Mouse (Mus musculus) kidney, postnatal 4 days (tissue): ENCODE data around the gene Atp4b.
A peak's percentile ranks its signal among the peaks of the same experiment; 100 is the strongest.
"Not testable (repeated sequence)": the region's sequence is repeated elsewhere in the genome, so short reads cannot be mapped to it uniquely, and the experiment has no call there.

Experiments used
- DNase-seq, 2 experiments: peaks; one replicate each; pipeline ENCODE4 v3.0.0; 2021; ENCODE audit warnings: mixed read lengths in 2 of 2

Atp4b gene

GRCm38 (mm10) chr8:13382536-13382935, 14.1 kb downstream of the Atp4b start:
- DNase-seq: no peak

DNA sequence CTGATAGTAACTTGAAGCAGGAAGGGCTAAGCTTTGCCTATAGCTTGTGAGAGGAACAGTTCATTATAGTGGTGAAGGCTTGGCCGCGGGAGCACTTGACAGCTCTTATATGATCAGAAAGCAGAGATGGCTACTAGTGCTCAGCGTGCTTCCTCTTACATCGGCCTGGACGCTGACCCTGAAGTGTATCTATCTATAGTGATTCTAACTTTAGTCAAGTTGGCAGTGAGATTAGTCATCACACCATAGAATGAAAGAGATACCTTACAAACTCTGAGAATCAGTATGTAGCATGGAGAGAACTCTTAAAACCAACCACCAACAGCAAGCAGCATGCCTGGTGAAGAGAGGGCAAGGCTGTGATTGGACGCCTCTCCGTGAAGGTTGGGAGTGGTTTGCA, 15.0 kb downstream of the Atp4b start:
- no peak for DNase-seq

DNA sequence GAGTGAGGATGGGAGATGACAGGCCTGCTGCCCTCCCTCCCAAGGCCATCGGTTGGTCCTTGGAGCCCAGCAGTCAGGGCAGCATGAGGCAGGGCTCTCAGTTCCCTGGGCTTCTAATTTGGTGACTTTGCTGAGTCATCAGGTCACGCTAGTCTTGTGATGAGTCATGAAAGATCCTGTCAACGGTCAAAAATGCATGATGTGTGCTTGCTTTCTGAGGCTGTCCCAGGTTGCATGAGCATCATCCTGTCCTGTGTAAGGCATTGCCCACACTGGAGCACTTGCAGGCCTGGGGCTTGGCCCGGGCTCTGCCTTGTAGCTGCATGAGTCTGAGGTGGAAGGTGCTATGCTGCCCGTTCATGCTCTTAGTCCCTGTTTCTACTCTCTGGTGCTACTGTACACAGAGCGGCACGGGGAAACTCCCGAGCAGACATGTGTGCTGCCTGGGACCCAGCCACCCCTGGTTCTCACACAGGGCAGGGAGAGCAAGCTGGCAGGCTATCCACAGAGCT, 23.4 kb downstream of the Atp4b start:
- DNase-seq: no peak

GRCm38 (mm10) chr8:13361865-13362264, 34.8 kb downstream of the Atp4b start:
- DNase-seq: no peak

- no peak for DNase-seq
Observed at GRCm38 (mm10) chr8:13360213-13360612, 36.4 kb downstream of the Atp4b start.

DNA sequence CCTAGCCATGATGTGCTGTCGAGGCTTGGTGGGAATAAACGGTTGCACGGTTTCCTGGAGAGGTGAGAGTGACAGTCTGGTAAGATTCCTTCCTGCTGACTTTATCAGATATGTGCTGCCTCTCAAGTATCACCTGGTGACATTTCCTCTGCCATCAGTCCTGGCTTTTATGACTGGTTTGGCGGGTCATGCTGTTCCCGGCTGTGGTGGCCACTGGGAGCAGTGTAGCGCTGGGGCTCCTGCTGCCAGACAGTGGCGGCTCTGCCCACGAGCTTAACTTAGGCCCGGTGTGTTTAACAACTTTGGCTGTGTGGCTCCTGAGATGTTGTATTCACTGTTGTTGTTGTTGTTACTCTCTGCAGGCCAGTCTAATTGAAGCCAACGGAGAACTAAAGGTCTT, 39.9 kb downstream of the Atp4b start:
- DNase-seq: peak in 1 of 2 experiments; percentile 15

- DNase-seq: no peak
Observed at GRCm38 (mm10) chr8:13356221-13356620, 40.4 kb downstream of the Atp4b start.

- DNase-seq: no peak
Observed at GRCm38 (mm10) chr8:13353883-13354282, 42.7 kb downstream of the Atp4b start.

GRCm38 (mm10) chr8:13353155-13353833, 43.3 kb downstream of the Atp4b start:
- DNase-seq: no peak

DNA sequence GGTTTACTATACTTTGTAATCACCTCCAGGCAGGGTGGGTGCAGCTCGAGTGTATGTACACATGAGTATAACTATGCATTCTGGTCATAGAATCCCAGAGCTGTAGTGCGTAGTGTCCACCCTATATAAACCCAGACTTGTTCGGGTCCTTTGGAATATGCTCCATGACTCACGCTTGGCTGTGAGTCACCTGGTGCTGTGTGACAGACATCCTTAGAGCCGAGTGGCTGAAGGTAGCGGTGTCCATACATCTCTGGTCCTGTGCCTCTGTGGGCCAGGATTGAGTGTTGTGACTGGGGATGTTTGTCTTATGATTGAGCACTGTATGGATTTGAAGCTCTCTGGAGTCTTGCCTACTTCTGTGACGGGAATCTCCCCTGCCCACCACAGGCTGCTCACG, 44.0 kb downstream of the Atp4b start:
- no peak for DNase-seq

- no peak for DNase-seq
Observed at GRCm38 (mm10) chr8:13351593-13351992, 45.0 kb downstream of the Atp4b start.

- no peak for DNase-seq
Observed at GRCm38 (mm10) chr8:13350052-13350451, 46.6 kb downstream of the Atp4b start.

DNA sequence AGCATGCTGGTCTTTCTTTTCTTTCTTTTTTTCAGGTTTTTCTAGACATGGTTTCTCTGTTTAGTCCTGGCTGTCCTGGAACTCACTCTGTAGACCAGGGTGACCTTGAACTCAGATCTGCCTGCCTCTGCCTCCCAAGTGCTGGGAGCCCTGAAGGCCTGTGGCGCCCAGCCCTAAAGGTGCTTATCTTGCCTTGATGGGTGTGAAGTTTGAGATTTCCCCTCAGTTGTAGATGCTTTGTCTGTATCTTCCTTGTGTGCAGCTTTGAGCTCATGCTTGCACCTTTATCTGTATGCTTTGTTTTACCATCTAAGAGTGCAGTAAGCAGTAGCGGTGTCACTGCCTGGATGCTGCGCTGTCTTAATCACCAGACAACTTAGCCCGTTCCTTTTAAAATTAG, 53.5 kb downstream of the Atp4b start:
- no peak for DNase-seq

- no peak for DNase-seq
Observed at GRCm38 (mm10) chr8:13342340-13342739, 54.3 kb downstream of the Atp4b start.

DNA sequence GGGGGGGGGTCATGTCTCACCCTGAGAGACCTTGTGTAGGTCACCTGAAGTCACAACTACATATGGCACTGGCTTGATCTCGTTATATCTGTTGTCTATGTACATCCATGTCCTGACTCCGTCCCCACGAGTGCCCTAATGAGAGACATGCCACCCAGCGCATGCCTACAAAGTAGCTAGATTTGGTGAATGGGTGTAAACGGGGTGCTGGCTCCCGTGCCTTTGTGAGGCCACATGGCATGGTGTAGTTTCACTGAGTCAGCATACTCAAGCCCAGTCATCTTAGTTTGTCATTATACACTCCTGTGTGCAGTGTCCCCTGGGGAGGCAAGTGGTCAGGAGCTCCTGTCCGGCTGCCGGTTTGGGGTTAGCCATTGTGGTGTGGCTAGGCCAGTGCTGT, 56.0 kb downstream of the Atp4b start:
- no peak for DNase-seq

DNA sequence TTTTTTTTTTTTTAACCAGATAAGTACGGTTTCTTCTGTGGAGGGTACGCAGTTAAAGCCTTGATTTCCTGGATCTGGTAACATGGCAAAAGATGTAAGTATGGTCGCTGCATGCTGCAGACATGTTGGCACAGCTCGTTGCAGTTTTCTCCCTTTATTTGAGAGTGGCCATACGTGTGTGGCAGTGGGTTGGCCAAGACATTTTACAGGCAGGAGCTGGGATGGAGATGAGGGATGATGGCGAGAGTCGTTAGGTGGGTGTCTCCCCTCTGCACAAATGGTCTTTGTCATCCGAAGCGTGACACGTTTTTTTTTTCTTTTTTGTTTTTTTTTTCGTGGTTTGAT, 57.0 kb downstream of the Atp4b start:
- DNase-seq: peak in 1 of 2 experiments; percentile 18

DNA sequence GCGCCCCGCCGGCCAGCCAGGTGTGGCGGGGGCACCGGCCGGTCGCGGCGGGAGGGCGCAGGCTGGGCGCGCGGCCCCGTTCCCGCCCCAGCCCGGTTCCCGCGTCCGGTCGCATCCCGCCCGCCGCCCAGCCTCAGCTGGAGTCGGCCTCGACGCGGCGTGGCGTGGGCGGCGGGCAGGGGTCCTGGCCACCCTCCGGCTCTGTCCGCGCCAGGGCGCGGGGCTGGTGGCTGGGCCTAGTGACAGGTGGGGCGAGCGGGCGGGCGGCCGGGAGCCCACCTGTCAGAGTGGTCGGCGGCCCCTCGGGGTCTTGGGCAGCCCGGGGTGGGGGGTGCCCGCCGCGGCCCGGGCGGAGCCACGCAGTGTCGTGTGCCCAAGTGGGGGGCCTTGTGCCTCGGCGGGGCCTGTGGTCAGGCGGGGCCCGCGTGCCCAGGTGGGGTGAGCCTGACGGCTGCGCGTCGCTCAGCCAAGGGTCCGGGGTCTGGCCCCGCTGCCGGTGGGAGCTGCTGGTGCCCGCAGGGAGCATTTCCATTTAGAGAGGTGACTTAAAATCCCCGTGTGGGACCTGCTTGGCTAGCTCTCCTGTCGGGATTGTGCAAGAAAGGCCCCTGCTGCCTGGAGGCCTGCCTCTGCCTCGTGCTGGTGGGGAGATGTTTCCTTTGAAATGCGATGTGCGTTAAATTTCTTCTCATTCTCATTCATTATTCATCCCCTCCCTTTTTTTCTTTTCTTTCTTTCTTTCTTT, 57.6 kb downstream of the Atp4b start:
- peak; percentile 47 to 60 for DNase-seq

DNA sequence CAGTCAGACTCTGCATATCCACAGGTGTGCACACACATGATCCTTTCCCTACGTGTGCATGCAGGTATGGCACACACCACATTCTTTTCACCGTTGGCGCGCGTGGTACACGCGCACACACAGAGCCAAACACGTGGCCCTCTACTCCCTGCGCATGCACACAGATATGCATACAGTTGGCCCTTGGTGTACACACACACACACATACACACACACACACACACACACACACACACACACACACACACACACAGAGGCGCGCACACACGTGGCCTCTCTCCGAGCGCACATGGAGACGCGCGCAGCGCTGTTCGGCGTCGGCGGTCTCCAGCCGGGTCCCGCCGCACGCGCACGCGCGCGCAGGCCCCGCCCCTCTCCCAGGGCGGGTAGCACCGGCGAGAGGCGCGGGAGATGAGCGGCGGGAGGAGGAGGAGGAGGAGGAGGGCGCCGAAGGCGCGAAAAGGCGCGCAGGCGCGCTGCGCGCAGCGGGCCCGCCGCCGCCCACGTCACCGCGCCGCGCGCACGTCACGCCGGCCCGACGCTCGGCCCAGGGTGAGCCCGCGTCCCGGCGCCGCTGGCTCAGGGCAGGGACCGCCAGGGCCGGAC, 58.3 kb downstream of the Atp4b start, which contains the start of gene Tfdp1:
Tfdp1 (plus strand) TSS at position 497 of the 606 bp plus-strand sequence.
- DNase-seq: peak; percentile 83 to 90

GRCm38 (mm10) chr8:13337678-13338077, 58.9 kb downstream of the Atp4b start:
- no peak for DNase-seq

DNA sequence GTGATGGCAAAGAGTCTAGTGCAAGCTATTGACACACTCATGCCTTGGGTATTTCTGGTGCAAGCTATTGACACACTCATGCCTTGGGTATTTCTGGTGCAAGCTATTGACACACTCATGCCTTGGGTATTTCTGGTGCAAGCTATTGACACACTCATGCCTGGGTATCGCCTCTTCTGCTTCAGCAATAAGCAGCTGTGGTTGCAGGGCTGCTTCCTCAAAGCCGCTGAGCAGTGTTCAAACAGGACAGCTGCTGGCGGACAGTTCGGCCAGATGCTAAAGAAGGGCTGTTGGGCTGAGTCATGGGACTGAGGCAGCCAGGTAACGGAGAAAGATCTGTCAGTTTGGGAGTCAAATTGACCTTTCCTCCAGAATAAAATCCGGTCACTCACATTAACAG, 59.4 kb downstream of the Atp4b start:
- DNase-seq: not testable (repeated sequence)
